Mouse (Mus musculus): Measurements from ENCODE around the gene Numbl. TPM values are rescaled to one million over a fixed set of nuclear protein-coding genes. Genes with fewer than 3 reads are reported as not detected.

The Numbl gene
- polyA plus RNA-seq, 1 experiment from 2014 or later, result 13.5 TPM

- Histone ChIP-seq H3K9ac (replicated peaks; ENCODE audit: low read length) (no peak overlapping the region), H3K4me3 (ENCODE audit: low read length) (no peak overlapping the region), H3K27ac (ENCODE audit: low read length) (no peak overlapping the region), H3K4me1 (ENCODE audit: insufficient read depth, low read length) (peaks cover 30% of the 10 kb centered on the region), H3K9me3 (ENCODE audit: low read length) (no peaks in the 10 kb centered on the region), H3K4me2 (replicated peaks; ENCODE audit: low read depth, low read length) (no peak overlapping the region), H3K36me3 (ENCODE audit: insufficient read depth, low read length) (peaks cover 8% of the 10 kb centered on the region; the same call in 1 of the 2 replicates), H3K27me3 (ENCODE audit: insufficient read depth, low read length) (no peaks in the 10 kb centered on the region)
- ATAC-seq (ENCODE audit: low FRiP score, low TSS enrichment), result no peak
- 73% methylated on average over 6 of the region's 6 CpGs for WGBS
Observed at GRCm38 (mm10) chr7:27261888-27262287, 3.7 kb downstream of the Numbl start.

GRCm38 (mm10) chr7:27264761-27265160 lies 6.5 kb downstream of the Numbl start:
- 85% methylated on average over 12 of the region's 12 CpGs for WGBS
- Histone ChIP-seq H3K4me2 (replicated peaks; ENCODE audit: low read depth, low read length) (no peak overlapping the region), H3K4me1 (ENCODE audit: insufficient read depth, low read length) (peaks cover 8% of the 10 kb centered on the region), H3K9ac (replicated peaks; ENCODE audit: low read length) (no peak overlapping the region), H3K9me3 (ENCODE audit: low read length) (no peaks in the 10 kb centered on the region), H3K27ac (ENCODE audit: low read length) (no peak overlapping the region), H3K4me3 (ENCODE audit: low read length) (no peak overlapping the region), H3K27me3 (ENCODE audit: insufficient read depth, low read length) (no peaks in the 10 kb centered on the region), H3K36me3 (ENCODE audit: insufficient read depth, low read length) (peaks cover 26% of the 10 kb centered on the region)
- no peak for ATAC-seq (ENCODE audit: low FRiP score, low TSS enrichment)

- Histone ChIP-seq H3K9ac (replicated peaks; ENCODE audit: low read length) (no peak overlapping the region), H3K4me3 (ENCODE audit: low read length) (no peak overlapping the region), H3K4me2 (replicated peaks; ENCODE audit: low read depth, low read length) (no peak overlapping the region), H3K9me3 (ENCODE audit: low read length) (no peaks in the 10 kb centered on the region), H3K36me3 (ENCODE audit: insufficient read depth, low read length) (peaks cover 36% of the 10 kb centered on the region), H3K27ac (ENCODE audit: low read length) (no peak overlapping the region), H3K27me3 (ENCODE audit: insufficient read depth, low read length) (no peaks in the 10 kb centered on the region), H3K4me1 (ENCODE audit: insufficient read depth, low read length) (no peaks in the 10 kb centered on the region)
- 71% methylated on average over 19 of the region's 20 CpGs for WGBS
- ATAC-seq (ENCODE audit: low FRiP score, low TSS enrichment), result no peak
Observed at GRCm38 (mm10) chr7:27266515-27267128, 8.4 kb downstream of the Numbl start.

GRCm38 (mm10) chr7:27271423-27271822 lies 13.2 kb downstream of the Numbl start:
- ATAC-seq (ENCODE audit: low FRiP score, low TSS enrichment), result no peak
- H3K4me3 ChIP-seq (ENCODE audit: low read length), result no peak overlapping the region
- H3K27ac ChIP-seq (ENCODE audit: low read length), result no peak overlapping the region
- no peak overlapping the region for H3K4me2 ChIP-seq (replicated peaks; ENCODE audit: low read depth, low read length)
- H3K27me3 ChIP-seq (ENCODE audit: insufficient read depth, low read length), result no peaks in the 10 kb centered on the region
- WGBS, result 90% methylated on average over 8 of the region's 8 CpGs
- H3K4me1 ChIP-seq (ENCODE audit: insufficient read depth, low read length), result no peaks in the 10 kb centered on the region
- no peak overlapping the region for H3K9ac ChIP-seq (replicated peaks; ENCODE audit: low read length)
- no peaks in the 10 kb centered on the region for H3K9me3 ChIP-seq (ENCODE audit: low read length)
- H3K36me3 ChIP-seq (ENCODE audit: insufficient read depth, low read length), result peaks cover 54% of the 10 kb centered on the region

- 0 out of 2 replicates have a peak, but pooled peaks have one; percentile 27 for ATAC-seq (ENCODE audit: low FRiP score, low TSS enrichment)
- Histone ChIP-seq H3K4me2 (replicated peaks; ENCODE audit: low read depth, low read length) (no peak overlapping the region), H3K4me3 (ENCODE audit: low read length) (no peak overlapping the region), H3K9me3 (ENCODE audit: low read length) (no peaks in the 10 kb centered on the region), H3K4me1 (ENCODE audit: insufficient read depth, low read length) (no peaks in the 10 kb centered on the region), H3K9ac (replicated peaks; ENCODE audit: low read length) (no peak overlapping the region), H3K36me3 (ENCODE audit: insufficient read depth, low read length) (peaks cover 64% of the 10 kb centered on the region), H3K27ac (ENCODE audit: low read length) (no peak overlapping the region), H3K27me3 (ENCODE audit: insufficient read depth, low read length) (no peaks in the 10 kb centered on the region)
- WGBS, result 52% methylated on average over 32 of the region's 32 CpGs
Observed at GRCm38 (mm10) chr7:27273739-27274351, 15.6 kb downstream of the Numbl start.

- Histone ChIP-seq H3K27me3 (ENCODE audit: insufficient read depth, low read length) (no peaks in the 10 kb centered on the region), H3K4me1 (ENCODE audit: insufficient read depth, low read length) (no peaks in the 10 kb centered on the region), H3K36me3 (ENCODE audit: insufficient read depth, low read length) (peaks cover 57% of the 10 kb centered on the region), H3K4me3 (ENCODE audit: low read length) (no peak overlapping the region), H3K9ac (replicated peaks; ENCODE audit: low read length) (no peak overlapping the region), H3K4me2 (replicated peaks; ENCODE audit: low read depth, low read length) (no peak overlapping the region), H3K9me3 (ENCODE audit: low read length) (no peaks in the 10 kb centered on the region), H3K27ac (ENCODE audit: low read length) (no peak overlapping the region)
- ATAC-seq (ENCODE audit: low FRiP score, low TSS enrichment), result 0 out of 2 replicates have a peak, but pooled peaks have one; percentile 7
- WGBS, result 82% methylated on average over 4 of the region's 4 CpGs
Observed at GRCm38 (mm10) chr7:27274916-27275315, 16.7 kb downstream of the Numbl start.

- 66% methylated on average over 7 of the region's 7 CpGs for WGBS
- Histone ChIP-seq H3K4me1 (ENCODE audit: insufficient read depth, low read length) (peaks cover 2% of the 10 kb centered on the region; the same call in 1 of the 2 replicates), H3K36me3 (ENCODE audit: insufficient read depth, low read length) (peaks cover 60% of the 10 kb centered on the region), H3K4me2 (replicated peaks; ENCODE audit: low read depth, low read length) (no peak overlapping the region), H3K9ac (replicated peaks; ENCODE audit: low read length) (no peak overlapping the region), H3K4me3 (ENCODE audit: low read length) (no peak overlapping the region), H3K27me3 (ENCODE audit: insufficient read depth, low read length) (no peaks in the 10 kb centered on the region), H3K27ac (ENCODE audit: low read length) (no peak overlapping the region), H3K9me3 (ENCODE audit: low read length) (no peaks in the 10 kb centered on the region)
- 0 out of 2 replicates have a peak, but pooled peaks have one; percentile 23 for ATAC-seq (ENCODE audit: low FRiP score, low TSS enrichment)
Observed at GRCm38 (mm10) chr7:27276021-27276420, 17.8 kb downstream of the Numbl start.

GRCm38 (mm10) chr7:27277191-27277590 lies 19.0 kb downstream of the Numbl start:
- Histone ChIP-seq H3K4me2 (replicated peaks; ENCODE audit: low read depth, low read length) (no peak overlapping the region), H3K9me3 (ENCODE audit: low read length) (no peaks in the 10 kb centered on the region), H3K4me1 (ENCODE audit: insufficient read depth, low read length) (peaks cover 14% of the 10 kb centered on the region), H3K4me3 (ENCODE audit: low read length) (no peak overlapping the region), H3K36me3 (ENCODE audit: insufficient read depth, low read length) (peaks cover 55% of the 10 kb centered on the region), H3K27ac (ENCODE audit: low read length) (no peak overlapping the region), H3K9ac (replicated peaks; ENCODE audit: low read length) (no peak overlapping the region), H3K27me3 (ENCODE audit: insufficient read depth, low read length) (no peaks in the 10 kb centered on the region)
- no peak for ATAC-seq (ENCODE audit: low FRiP score, low TSS enrichment)
- 95% methylated on average over 3 of the region's 3 CpGs for WGBS

- H3K4me2 ChIP-seq (replicated peaks; ENCODE audit: low read depth, low read length), result peak overlapping the region; percentile 26
- 40% methylated on average over 13 of the region's 13 CpGs for WGBS
- H3K9ac ChIP-seq (replicated peaks; ENCODE audit: low read length), result peak overlapping the region; percentile 53; the same call in 1 of the 2 replicates
- no peaks in the 10 kb centered on the region for H3K9me3 ChIP-seq (ENCODE audit: low read length)
- H3K4me1 ChIP-seq (ENCODE audit: insufficient read depth, low read length), result peaks cover 30% of the 10 kb centered on the region
- H3K36me3 ChIP-seq (ENCODE audit: insufficient read depth, low read length), result peaks cover 31% of the 10 kb centered on the region
- peak; percentile 46; the same call in 1 of the 2 replicates for ATAC-seq (ENCODE audit: low FRiP score, low TSS enrichment)
- H3K27ac ChIP-seq (ENCODE audit: low read length), result peak overlapping the region; percentile 91
- no peak overlapping the region for H3K4me3 ChIP-seq (ENCODE audit: low read length)
- no peaks in the 10 kb centered on the region for H3K27me3 ChIP-seq (ENCODE audit: insufficient read depth, low read length)
Observed at GRCm38 (mm10) chr7:27281717-27282116, 23.5 kb downstream of the Numbl start.

- H3K27me3 ChIP-seq (ENCODE audit: insufficient read depth, low read length), result no peaks in the 10 kb centered on the region
- peak overlapping the region; percentile 26 for H3K4me2 ChIP-seq (replicated peaks; ENCODE audit: low read depth, low read length)
- peaks cover 30% of the 10 kb centered on the region for H3K4me1 ChIP-seq (ENCODE audit: insufficient read depth, low read length)
- ATAC-seq (ENCODE audit: low FRiP score, low TSS enrichment), result peak; percentile 40; the same call in 1 of the 2 replicates
- H3K4me3 ChIP-seq (ENCODE audit: low read length), result no peak overlapping the region
- peak overlapping the region; percentile 91 for H3K27ac ChIP-seq (ENCODE audit: low read length)
- peaks cover 26% of the 10 kb centered on the region for H3K36me3 ChIP-seq (ENCODE audit: insufficient read depth, low read length)
- H3K9me3 ChIP-seq (ENCODE audit: low read length), result no peaks in the 10 kb centered on the region
- 24% methylated on average over 4 of the region's 4 CpGs for WGBS
- H3K9ac ChIP-seq (replicated peaks; ENCODE audit: low read length), result peak overlapping the region; percentile 53; the same call in 1 of the 2 replicates
Observed at GRCm38 (mm10) chr7:27282225-27282624, 24.0 kb downstream of the Numbl start.
